Mouse (Mus musculus) ZHBTc4 (cell line): ENCODE measurements around the gene Rhpn2.
"Not testable (repeated sequence)": the region's sequence is repeated elsewhere in the genome, so short reads cannot be mapped to it uniquely, and the experiment has no call there.

Source experiments
- DNase-seq: peaks from one replicate; pipeline ENCODE4 v3.0.0-alpha.2; 2011; ENCODE audit warnings: low read depth, low spot score

Rhpn2 gene

GRCm38 (mm10) chr7:35333692-35334526 is at the start of gene Rhpn2:
Rhpn2 (plus strand) TSS chr7:35334170.
- peak; percentile 100 for DNase-seq

GRCm38 (mm10) chr7:35293464-35293863 is 40.5 kb upstream of the Rhpn2 start:
- DNase-seq = peak; percentile 70

- DNase-seq = no peak
Measured at GRCm38 (mm10) chr7:35295631-35296030, 38.3 kb upstream of the Rhpn2 start.

DNA sequence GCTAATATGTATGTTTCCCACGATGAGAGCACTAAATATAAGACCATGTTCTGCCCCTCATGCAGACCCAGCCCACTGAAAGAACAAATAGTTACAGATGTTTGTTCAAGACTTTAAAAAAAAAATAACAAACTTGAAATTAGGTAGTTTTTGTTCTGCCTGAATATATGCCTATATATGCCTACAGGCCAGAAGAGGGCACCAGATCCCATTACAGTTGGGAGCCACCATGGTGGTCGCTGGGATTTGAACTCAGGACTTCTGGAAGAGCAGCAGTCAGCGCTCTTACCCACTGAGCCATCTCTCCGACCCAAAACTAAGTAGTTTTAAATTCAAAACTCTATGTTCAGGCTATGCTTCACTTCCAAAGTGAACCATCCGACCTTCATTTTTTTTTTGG is 36.1 kb upstream of the Rhpn2 start:
- DNase-seq = peak; percentile 27

DNA sequence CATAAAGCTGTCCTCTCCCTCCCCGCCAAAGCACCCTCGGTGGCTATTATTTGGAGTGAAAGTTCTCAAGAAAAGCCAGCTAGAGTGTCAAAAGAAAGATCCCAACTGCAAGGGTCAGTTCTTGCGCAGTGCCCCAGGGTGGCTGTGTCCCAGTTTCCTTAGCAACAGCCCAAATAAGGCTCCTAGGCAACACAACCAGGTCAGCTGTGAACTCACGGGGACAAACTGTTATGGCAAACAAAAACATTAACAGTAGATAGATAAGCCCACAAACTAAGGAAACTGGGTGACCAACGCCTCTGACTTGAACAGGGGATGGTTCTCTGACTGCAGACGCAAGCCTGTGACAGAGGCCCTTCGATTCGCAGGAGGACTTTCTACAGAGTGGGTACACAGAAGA is 34.3 kb upstream of the Rhpn2 start:
- no peak for DNase-seq

- DNase-seq = no peak
Measured at GRCm38 (mm10) chr7:35300792-35301191, 33.2 kb upstream of the Rhpn2 start.

- DNase-seq = no peak
Measured at GRCm38 (mm10) chr7:35311214-35311613, 22.8 kb upstream of the Rhpn2 start.

GRCm38 (mm10) chr7:35314156-35314555 is 19.8 kb upstream of the Rhpn2 start:
- peak; percentile 64 for DNase-seq

GRCm38 (mm10) chr7:35317729-35318609 is 16.0 kb upstream of the Rhpn2 start, which contains the start of gene Gpatch1:
Gpatch1 (minus strand) TSS chr7:35318440.
- peak; percentile 94 for DNase-seq

DNA sequence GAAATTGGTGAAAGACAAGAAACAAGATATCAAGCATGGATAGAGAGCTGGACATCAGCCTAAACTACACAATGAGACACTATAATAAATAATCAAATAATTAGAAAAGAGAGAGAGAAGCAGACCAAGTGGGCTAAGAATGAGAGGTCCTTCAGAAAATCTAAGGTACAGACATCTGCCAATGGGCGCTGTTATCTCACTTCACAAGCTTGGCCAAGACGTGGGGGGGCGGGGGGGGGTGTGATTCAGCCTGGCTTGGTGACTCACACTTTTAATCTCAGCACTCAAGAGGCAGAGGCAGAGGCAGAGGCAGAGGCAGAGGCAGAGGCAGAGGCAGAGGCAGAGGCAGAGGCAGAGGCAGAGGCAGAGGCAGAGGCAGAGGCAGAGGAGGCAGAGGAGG is 14.7 kb upstream of the Rhpn2 start:
- DNase-seq = not testable (repeated sequence)

GRCm38 (mm10) chr7:35319755-35320154 is 14.2 kb upstream of the Rhpn2 start:
- DNase-seq = peak; percentile 73

- peak; percentile 52 for DNase-seq
Measured at GRCm38 (mm10) chr7:35322161-35322560, 11.8 kb upstream of the Rhpn2 start.

DNA sequence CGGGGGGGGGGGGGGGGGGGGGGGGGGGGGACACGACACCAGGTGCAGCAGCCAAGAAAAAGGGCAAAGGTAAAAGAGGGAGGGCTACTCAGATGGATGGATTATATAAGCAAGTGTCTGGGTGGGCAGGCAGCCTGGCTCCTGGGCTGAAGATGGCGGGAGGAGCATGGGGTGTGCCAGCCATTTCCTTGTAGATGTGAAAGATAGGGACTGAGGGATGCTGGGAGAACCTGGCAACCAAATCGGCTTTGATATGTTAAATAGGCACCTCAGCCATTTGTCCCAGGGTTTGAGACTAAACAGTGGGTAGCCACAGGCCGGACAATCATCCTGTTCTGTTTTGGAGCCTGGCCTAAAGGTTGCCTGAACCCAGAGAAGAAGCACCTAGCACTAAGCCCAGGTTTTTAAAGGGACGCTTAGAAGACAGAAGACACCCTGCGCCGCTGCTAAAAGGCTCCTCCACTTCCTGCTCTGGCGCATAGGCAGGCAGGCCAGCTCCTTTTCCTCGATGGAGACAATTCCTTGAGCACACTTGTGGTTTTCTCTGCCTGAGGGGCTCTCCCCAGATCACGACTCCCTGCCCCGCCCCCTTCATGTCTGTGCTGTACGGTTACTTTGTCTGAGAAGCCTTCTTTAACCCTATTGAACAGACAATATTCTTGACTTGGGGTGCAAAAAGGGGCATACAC is 11.1 kb upstream of the Rhpn2 start:
- DNase-seq = peak; percentile 89

GRCm38 (mm10) chr7:35331590-35331989 is 2.4 kb upstream of the Rhpn2 start:
- peak; percentile 88 for DNase-seq

GRCm38 (mm10) chr7:35333231-35333651 is 729 bp upstream of the Rhpn2 start:
- DNase-seq = peak; percentile 77

GRCm38 (mm10) chr7:35334527-35335452 is 820 bp downstream of the Rhpn2 start:
- peak; percentile 90 for DNase-seq

- no peak for DNase-seq
Measured at GRCm38 (mm10) chr7:35340196-35340595, 6.2 kb downstream of the Rhpn2 start.

DNA sequence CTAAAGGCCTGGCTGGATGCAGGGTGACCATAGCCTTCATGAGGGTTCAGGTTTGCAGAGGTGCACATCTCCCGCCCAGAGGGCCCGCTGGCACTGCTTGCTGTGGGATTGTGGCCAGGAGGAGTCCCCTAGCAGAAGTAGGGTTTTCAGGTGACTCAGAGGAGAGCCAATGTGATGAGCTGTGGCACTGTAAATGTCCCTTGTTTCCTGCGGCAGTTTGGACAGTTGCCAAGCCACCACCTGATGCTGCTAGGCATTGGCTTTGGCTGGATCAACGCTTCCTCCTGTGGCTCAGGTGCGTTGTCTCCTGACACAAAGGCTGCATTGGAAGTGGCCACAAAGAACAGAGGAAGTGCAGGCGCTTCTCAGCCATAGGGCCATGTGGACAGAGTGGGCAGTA is 7.3 kb downstream of the Rhpn2 start:
- DNase-seq = no peak

DNA sequence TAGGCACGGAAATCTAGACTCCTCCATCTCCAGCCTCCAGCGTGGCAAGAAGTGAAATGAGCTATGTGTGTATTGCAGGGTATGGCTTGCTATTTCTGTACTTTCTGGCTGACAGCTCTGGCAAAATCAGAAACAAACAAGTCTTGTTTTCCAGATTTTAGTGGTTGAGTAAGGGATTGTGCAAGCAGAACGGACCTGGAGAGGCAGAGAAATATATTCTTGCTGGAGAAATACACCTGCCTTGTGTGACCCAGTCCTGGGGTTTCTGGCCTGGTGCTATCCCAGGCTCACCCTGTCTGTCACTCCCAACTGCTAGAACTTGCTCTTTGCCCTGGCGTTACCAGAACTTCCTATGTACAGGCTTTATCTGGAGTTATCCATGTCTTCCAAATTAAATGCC is 8.5 kb downstream of the Rhpn2 start:
- no peak for DNase-seq

GRCm38 (mm10) chr7:35344785-35345330 is 10.9 kb downstream of the Rhpn2 start:
- no peak for DNase-seq
